Mouse (Mus musculus): ENCODE measurements at regions not wholly inside any gene's neighbourhood (a gene's known extent, or its start where the extent isn't known, plus 50 kb on each side); places are given as distances from the start of the nearest gene placed in this dataset.

DNA sequence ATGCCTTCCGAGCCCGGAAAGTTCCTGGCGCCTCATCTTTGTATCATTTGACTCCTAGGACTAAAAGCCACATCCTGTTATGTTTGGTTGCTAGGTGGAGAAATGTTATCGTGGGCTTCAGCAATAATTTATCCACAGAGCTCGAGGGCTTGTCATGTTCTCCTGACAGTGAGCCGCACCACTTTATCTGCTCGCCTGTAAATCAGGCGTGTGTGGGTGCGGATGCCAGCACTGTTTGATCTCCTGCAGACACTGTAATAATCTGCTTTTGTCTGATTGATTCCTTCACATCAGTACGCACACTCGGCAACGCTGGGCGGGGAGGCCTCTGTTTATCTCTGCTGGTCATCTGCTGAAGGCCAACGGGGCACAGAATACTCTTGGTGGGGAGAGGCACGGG, 178.5 kb upstream of the Zfp64 start:
- peak; percentile 16 for DNase-seq (ENCODE audit: low read depth, low spot score)

- no peak for DNase-seq (ENCODE audit: low read depth, low spot score)
Measured at GRCm38 (mm10) chr2:169125476-169125875, 170.1 kb upstream of the Zfp64 start.

GRCm38 (mm10) chr2:169122887-169123286, 167.5 kb upstream of the Zfp64 start:
- no peak for DNase-seq (ENCODE audit: low read depth, low spot score)

GRCm38 (mm10) chr2:169116841-169117240, 161.5 kb upstream of the Zfp64 start:
- DNase-seq (ENCODE audit: low read depth, low spot score), result no peak

DNA sequence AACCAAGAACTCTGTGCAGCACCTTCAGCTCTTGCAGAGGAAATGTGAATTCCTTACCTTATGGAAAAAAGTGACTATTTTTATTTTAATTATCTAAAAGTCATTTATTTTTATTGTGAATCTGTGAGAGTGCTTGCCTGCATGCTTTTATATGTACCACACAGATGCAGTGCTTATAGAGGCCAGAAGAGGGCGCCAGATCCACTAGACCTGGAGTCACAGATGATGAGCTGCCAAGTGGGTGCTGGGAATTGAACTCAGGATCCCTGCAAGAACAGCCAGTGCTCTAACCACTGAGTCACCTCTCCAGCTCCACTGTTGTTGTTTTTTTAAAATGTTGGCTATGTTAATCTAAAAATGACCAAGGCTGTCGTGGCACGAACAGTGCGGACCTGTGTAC, 153.7 kb upstream of the Zfp64 start:
- no peak for DNase-seq (ENCODE audit: low read depth, low spot score)

GRCm38 (mm10) chr2:169108037-169108436, 152.7 kb upstream of the Zfp64 start:
- no peak for DNase-seq (ENCODE audit: low read depth, low spot score)

DNA sequence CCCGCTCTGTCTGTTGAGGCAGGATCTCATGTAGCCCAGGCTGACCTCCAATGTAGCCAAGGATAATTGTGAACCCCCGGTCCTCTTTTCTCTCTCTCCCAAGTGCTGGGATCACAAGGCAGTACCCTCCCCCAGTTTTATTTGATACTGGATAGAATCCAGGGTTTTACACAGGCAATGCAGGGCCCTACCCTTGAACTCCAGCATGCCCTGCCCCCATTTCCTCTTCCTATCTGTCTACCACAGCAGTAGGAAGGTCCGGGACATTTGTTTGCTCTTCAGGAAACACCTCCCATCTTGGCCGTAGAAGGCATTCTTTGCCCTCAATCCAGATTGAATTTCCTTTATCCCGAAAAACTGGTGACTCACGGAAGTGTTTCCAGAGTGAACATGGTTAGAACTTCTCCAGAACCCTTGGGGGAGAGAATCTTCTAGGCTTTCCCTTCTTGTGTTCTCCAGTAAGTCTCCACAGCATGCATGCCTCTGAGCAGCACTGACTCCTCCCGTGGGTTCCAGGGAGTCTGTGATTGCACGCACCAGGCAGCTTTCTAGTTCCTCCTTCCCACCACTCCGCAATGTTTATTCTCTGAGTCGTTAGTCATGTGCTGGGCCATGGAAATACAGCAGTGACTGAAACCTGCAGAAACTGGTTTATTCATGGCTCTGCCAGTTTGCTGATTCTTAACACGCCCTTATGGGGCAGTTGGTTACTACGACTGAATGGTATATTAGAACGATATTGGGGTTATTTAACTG, 146.3 kb upstream of the Zfp64 start:
- no peak for DNase-seq (ENCODE audit: low read depth, low spot score)

GRCm38 (mm10) chr2:169100516-169100915, 145.1 kb upstream of the Zfp64 start:
- no peak for DNase-seq (ENCODE audit: low read depth, low spot score)

- DNase-seq (ENCODE audit: low read depth, low spot score), result no peak
Measured at GRCm38 (mm10) chr2:169099678-169100077, 144.3 kb upstream of the Zfp64 start.

GRCm38 (mm10) chr2:169098591-169098990, 143.2 kb upstream of the Zfp64 start:
- no peak for DNase-seq (ENCODE audit: low read depth, low spot score)

- no peak for DNase-seq (ENCODE audit: low read depth, low spot score)
Measured at GRCm38 (mm10) chr2:169094011-169094754, 138.8 kb upstream of the Zfp64 start.

GRCm38 (mm10) chr2:169090256-169090655, 134.9 kb upstream of the Zfp64 start:
- DNase-seq (ENCODE audit: low read depth, low spot score), result no peak

DNA sequence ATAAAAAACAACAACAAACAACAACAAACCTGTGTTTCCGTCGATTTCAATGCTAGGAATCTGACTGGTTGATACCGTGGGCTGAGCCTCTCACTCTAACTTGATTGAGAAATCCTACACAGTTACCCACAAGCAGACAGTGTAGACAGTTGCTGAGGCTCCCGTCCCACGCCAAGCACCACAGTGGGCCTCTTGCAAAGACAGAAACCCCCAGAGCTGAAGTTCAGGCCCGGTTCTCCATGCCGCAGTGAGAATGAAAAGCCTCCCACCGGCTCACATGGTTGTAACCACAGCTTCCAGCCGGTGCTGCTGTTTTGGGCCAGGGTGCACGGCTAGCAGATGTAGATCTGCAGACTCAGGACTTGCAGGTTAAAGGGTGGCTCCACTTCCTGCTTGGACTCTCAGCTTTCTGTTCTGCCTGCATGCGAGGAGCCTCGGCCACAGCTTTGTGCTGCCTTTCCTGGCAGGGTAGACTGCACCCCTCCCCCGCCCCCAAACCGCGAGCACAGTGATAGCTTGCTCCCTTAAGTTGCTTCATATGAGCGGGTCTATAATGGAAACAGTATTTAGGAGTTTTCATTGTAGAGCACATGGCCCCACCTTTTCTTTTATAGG, 133.6 kb upstream of the Zfp64 start:
- peak; percentile 49 for DNase-seq (ENCODE audit: low read depth, low spot score)

GRCm38 (mm10) chr2:169088301-169088700, 132.9 kb upstream of the Zfp64 start:
- DNase-seq (ENCODE audit: low read depth, low spot score), result no peak

- no peak for DNase-seq (ENCODE audit: low read depth, low spot score)
Measured at GRCm38 (mm10) chr2:169071267-169071666, 115.9 kb upstream of the Zfp64 start.

DNA sequence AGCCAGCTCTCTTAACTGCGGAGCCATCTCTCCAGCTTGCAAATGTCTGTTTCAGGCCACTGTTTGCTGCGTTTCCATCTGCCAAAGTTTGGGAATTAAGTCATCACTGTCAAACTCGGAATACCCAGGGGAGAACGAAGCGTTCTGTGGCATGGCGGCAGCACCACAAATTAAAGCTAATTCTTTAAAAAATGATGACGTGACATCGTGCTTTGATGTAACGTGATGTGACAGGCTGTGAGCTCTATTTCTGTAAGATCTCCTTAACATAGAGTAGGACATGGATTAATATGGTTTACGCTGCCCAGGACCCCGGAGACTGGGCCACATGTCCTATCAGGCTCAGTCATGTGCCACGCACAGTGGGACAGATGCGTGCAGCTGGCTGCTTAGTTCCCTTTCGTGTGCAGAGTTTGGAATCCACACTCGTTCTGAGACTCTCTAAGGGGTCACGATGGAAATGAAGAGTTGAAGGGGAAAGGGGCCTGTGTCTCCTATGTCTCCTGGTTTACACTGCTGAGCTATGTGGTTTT, 109.8 kb upstream of the Zfp64 start:
- DNase-seq (ENCODE audit: low read depth, low spot score), result no peak

DNA sequence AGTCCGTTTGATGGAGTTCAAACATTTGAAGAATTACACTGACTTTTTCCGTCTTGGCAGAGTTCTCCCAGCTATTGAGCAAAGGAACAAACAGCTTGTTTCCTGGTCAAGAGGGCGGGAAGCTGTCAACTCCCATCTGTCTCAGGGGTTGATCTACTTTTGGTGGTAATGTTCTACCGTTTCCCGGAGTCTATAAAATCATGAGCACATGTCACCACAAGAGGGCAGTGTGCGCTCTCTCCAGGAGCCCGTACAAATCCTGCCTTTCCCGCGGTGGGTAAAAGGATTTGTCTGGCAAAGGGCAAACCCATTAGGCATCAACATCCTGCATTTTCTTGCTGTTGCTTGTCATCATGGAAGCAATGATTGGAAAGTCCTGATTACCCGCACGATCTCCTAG, 106.1 kb upstream of the Zfp64 start:
- peak; percentile 25 for DNase-seq (ENCODE audit: low read depth, low spot score)

- no peak for DNase-seq (ENCODE audit: low read depth, low spot score)
Measured at GRCm38 (mm10) chr2:169060495-169060894, 105.1 kb upstream of the Zfp64 start.

- no peak for DNase-seq (ENCODE audit: low read depth, low spot score)
Measured at GRCm38 (mm10) chr2:169057831-169058230, 102.4 kb upstream of the Zfp64 start.

- DNase-seq (ENCODE audit: low read depth, low spot score), result no peak
Measured at GRCm38 (mm10) chr2:169049947-169050346, 94.6 kb upstream of the Zfp64 start.

DNA sequence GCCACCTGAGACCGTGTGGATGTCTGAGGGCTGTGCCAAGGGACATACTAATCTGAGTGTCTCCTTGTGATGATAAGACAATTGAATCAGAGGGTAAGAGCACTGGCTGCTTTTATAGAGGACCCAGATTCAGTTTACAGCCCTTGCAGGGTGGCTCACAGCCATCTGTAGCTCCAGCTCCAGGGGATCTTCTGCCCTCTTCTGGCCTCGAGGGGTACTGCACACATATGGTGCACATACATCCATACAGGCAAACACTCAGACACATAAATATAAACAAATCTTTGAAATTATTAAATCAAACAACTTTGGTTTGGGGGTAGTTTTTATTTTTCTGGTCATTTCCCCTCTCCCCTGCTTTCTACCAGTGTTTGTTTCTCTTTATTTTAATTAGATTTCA, 86.4 kb upstream of the Zfp64 start:
- DNase-seq (ENCODE audit: low read depth, low spot score), result no peak

- no peak for DNase-seq (ENCODE audit: low read depth, low spot score)
Measured at GRCm38 (mm10) chr2:169037975-169038374, 82.6 kb upstream of the Zfp64 start.

Data from CD4-positive helper T cell, adult 2 months (primary cell).